In genomic region chr4:21766171-21766862, GRCm38 (mm10) we compare ENCODE assay signal across 8 mouse cellular contexts. TPM values are rescaled to one million over a fixed set of nuclear protein-coding genes. Genes with fewer than 3 reads are reported as not detected.
A peak's percentile ranks its signal among the peaks of the same experiment; 100 is the strongest.
DNase-seq lines count a peak whose midpoint lies in the region; ATAC-seq and TF ChIP-seq lines count a peak whose summit lies in the region.

No protein-coding gene starts in this region.

- TF ChIP-seq EP300 in liver, embryonic 14.5 days (IDR thresholded peaks at IDR 0.05; ENCODE audit: low read depth): no peak

- H3K9me3 ChIP-seq in kidney, postnatal 0 days (replicated peaks; ENCODE audit: low read length): no peaks in the 10 kb centered on the region
- no peaks in the 10 kb centered on the region for H3K9me3 ChIP-seq in forebrain, postnatal 0 days (ENCODE audit: low read length)
- H3K9me3 ChIP-seq in liver, embryonic 14.5 days (ENCODE audit: control insufficient read depth, low read length): no peaks in the 10 kb centered on the region

- peak overlapping the region; percentile 48 for H3K9ac ChIP-seq in kidney, postnatal 0 days (ENCODE audit: low read depth, low read length)
- H3K9ac ChIP-seq in forebrain, postnatal 0 days: peak overlapping the region; percentile 65
- peak overlapping the region; percentile 93 for H3K9ac ChIP-seq in liver, embryonic 14.5 days (replicated peaks)

- peak overlapping the region; percentile 67 for H3K4me3 ChIP-seq in kidney, postnatal 0 days (replicated peaks; ENCODE audit: low read depth, low read length)
- H3K4me3 ChIP-seq in forebrain, postnatal 0 days (ENCODE audit: low read depth, low read length): peak overlapping the region; percentile 61
- H3K4me3 ChIP-seq in liver, embryonic 14.5 days (ENCODE audit: insufficient read depth in 1 of 2, low read depth in 2 of 2, low read length in 2 of 2): peak overlapping the region; percentile 80 to 90

- ATAC-seq in kidney, postnatal 0 days (replicated peaks; ENCODE audit: low FRiP score, low read depth): no peak
- ATAC-seq in forebrain, postnatal 0 days: peak; percentile 46
- peak; percentile 64; the same call in 1 of the 2 replicates for ATAC-seq in liver, embryonic 14.5 days (ENCODE audit: insufficient read depth)

- no peak for TF ChIP-seq CTCF in kidney, postnatal 0 days (IDR thresholded peaks at IDR 0.05; ENCODE audit: low read depth)
- no peak for TF ChIP-seq CTCF in forebrain, postnatal 0 days (IDR thresholded peaks at IDR 0.05; ENCODE audit: low read depth)
- no peak for TF ChIP-seq CTCF in liver, embryonic 14.5 days (IDR thresholded peaks at IDR 0.05; ENCODE audit: low read depth)

- no peaks in the 10 kb centered on the region for H3K27me3 ChIP-seq in kidney, postnatal 0 days (ENCODE audit: insufficient read depth, low read length)
- H3K27me3 ChIP-seq in forebrain, postnatal 0 days (ENCODE audit: insufficient read depth, low read length): no peaks in the 10 kb centered on the region
- H3K27me3 ChIP-seq in liver, embryonic 14.5 days (ENCODE audit: control insufficient read depth, insufficient read depth, low read length): no peaks in the 10 kb centered on the region

- no peaks in the 10 kb centered on the region for H3K4me1 ChIP-seq in kidney, postnatal 0 days (replicated peaks; ENCODE audit: insufficient read depth, low read length)
- no peaks in the 10 kb centered on the region for H3K4me1 ChIP-seq in forebrain, postnatal 0 days (ENCODE audit: insufficient read depth)
- peaks cover 3 to 6% of the 10 kb centered on the region in 2 experiments; a peak in 2 of 4 replicates for H3K4me1 ChIP-seq in liver, embryonic 14.5 days (replicated peaks; ENCODE audit: control insufficient read depth in 2 of 2, insufficient read depth in 2 of 2, low read length in 1 of 2)

- no peak for DNase-seq in kidney, postnatal 0 days (ENCODE audit: low spot score)
- DNase-seq in kidney, postnatal 14 days: no peak
- peak; percentile 36 for DNase-seq in brain, adult 2 months (ENCODE audit: low read depth, low spot score)
- peak; percentile 19 for DNase-seq in forebrain, postnatal 0 days
- DNase-seq in liver, embryonic 14.5 days (ENCODE audit: low read depth in 3 of 3, low spot score in 3 of 3): no peak
- no peak for DNase-seq in B cell, adult 2 months
- DNase-seq in thymus, adult 18-20 months: no peak
- no peak for DNase-seq in gastrocnemius, postnatal 25 days

- no peaks in the 10 kb centered on the region for H3K36me3 ChIP-seq in kidney, postnatal 0 days (ENCODE audit: insufficient read depth, low read length)
- no peaks in the 10 kb centered on the region for H3K36me3 ChIP-seq in forebrain, postnatal 0 days (ENCODE audit: insufficient read depth)
- no peaks in the 10 kb centered on the region for H3K36me3 ChIP-seq in liver, embryonic 14.5 days (replicated peaks; ENCODE audit: control insufficient read depth, insufficient read depth, low read depth)

- H3K4me2 ChIP-seq in kidney, postnatal 0 days (ENCODE audit: low read length): peak overlapping the region; percentile 82
- peak overlapping the region; percentile 60 for H3K4me2 ChIP-seq in forebrain, postnatal 0 days (ENCODE audit: low read depth)
- peak overlapping the region; percentile 78 for H3K4me2 ChIP-seq in liver, embryonic 14.5 days (ENCODE audit: low read depth)

- no peak overlapping the region for H3K27ac ChIP-seq in kidney, postnatal 0 days
- 0 out of 2 replicates have a peak overlapping the region, but pooled peaks have one; percentile 3 for H3K27ac ChIP-seq in forebrain, postnatal 0 days (ENCODE audit: low read depth, low read length)
- peak overlapping the region; percentile 53 for H3K27ac ChIP-seq in liver, embryonic 14.5 days

- 19% methylated on average over 14 of the region's 14 CpGs for WGBS in kidney, postnatal 0 days
- 17% methylated on average over 14 of the region's 14 CpGs for WGBS in forebrain, postnatal 0 days
- WGBS in liver, embryonic 14.5 days (ENCODE audit: insufficient replicate concordance): 22% methylated on average over 14 of the region's 14 CpGs

RNA-seq across cellular contexts. Expression of gene Usp45, which starts 0.6 kb away (rescaled TPM):
- 4.0 and 4.7 TPM in 2 replicates for polyA plus RNA-seq in kidney, postnatal 0 days (2015; fragmentation: Nextera tagmentation; extraction: Ambion mirVana)
- 12.0 and 15.1 TPM in 2 replicates for total RNA-seq in forebrain, postnatal 0 days (2014; rRNA removed)
- 3.5 and 5.3 TPM in 2 replicates for polyA plus RNA-seq in forebrain, postnatal 0 days (2015; fragmentation: Nextera tagmentation; extraction: Ambion mirVana)
- 6.8 and 9.8 TPM in 2 replicates for polyA plus RNA-seq in liver, embryonic 14.5 days (2012; rRNA removed)
- polyA plus RNA-seq in liver, embryonic 14.5 days (2014; fragmentation: Nextera tagmentation; extraction: Ambion mirVana): 15.1 and 16.3 TPM in 2 replicates
- 10 to 100 TPM; 17.2 to 17.4 TPM for total RNA-seq in gastrocnemius, postnatal 25 days (2021)

RNA-seq across cellular contexts. Expression of gene Tstd3, which starts 0.7 kb away (rescaled TPM):
- polyA plus RNA-seq in kidney, postnatal 0 days (2015; fragmentation: Nextera tagmentation; extraction: Ambion mirVana): 10.8 and 14.0 TPM in 2 replicates
- 10.5 and 15.9 TPM in 2 replicates for total RNA-seq in forebrain, postnatal 0 days (2014; rRNA removed)
- 13.2 and 16.6 TPM in 2 replicates for polyA plus RNA-seq in forebrain, postnatal 0 days (2015; fragmentation: Nextera tagmentation; extraction: Ambion mirVana)
- polyA plus RNA-seq in liver, embryonic 14.5 days (2012; rRNA removed): 4.3 and 8.0 TPM in 2 replicates
- polyA plus RNA-seq in liver, embryonic 14.5 days (2014; fragmentation: Nextera tagmentation; extraction: Ambion mirVana): 15.0 and 16.2 TPM in 2 replicates
- 10 to 100 TPM; 13.1 to 13.5 TPM for total RNA-seq in gastrocnemius, postnatal 25 days (2021)

RNA-seq across cellular contexts. Expression of gene Ccnc, which starts 38.8 kb away (rescaled TPM):
- 37.4 and 40.2 TPM in 2 replicates for polyA plus RNA-seq in kidney, postnatal 0 days (2015; fragmentation: Nextera tagmentation; extraction: Ambion mirVana)
- 40.8 and 47.5 TPM in 2 replicates for total RNA-seq in forebrain, postnatal 0 days (2014; rRNA removed)
- polyA plus RNA-seq in forebrain, postnatal 0 days (2015; fragmentation: Nextera tagmentation; extraction: Ambion mirVana): 44.2 and 56.0 TPM in 2 replicates
- polyA plus RNA-seq in liver, embryonic 14.5 days (2012; rRNA removed): 4.8 and 6.4 TPM in 2 replicates
- 23.0 and 25.3 TPM in 2 replicates for polyA plus RNA-seq in liver, embryonic 14.5 days (2014; fragmentation: Nextera tagmentation; extraction: Ambion mirVana)
- total RNA-seq in gastrocnemius, postnatal 25 days (2021): 10 to 100 TPM in 1 of 2 experiments, 1 to 10 TPM in 1; 9.8 to 11.2 TPM

Comparison
In these comparisons a context has a peak if more than half of its experiments do, and no peak if none do; other contexts are left out.
1. DNase-seq: peak in brain, adult 2 months (single experiment) and forebrain, postnatal 0 days (single experiment); none in kidney, postnatal 0 days (single experiment), kidney, postnatal 14 days (single experiment), liver, embryonic 14.5 days (0 of 3), B cell, adult 2 months (0 of 2), thymus, adult 18-20 months (0 of 2) and gastrocnemius, postnatal 25 days (single experiment).
2. Peak in every context shown above with its lines, with median percentiles within 50 percentile points of each other: H3K4me2 ChIP-seq, H3K4me3 ChIP-seq and H3K9ac ChIP-seq.